Mouse (Mus musculus): Measurements from ENCODE around the gene Rab40c.

DNA sequence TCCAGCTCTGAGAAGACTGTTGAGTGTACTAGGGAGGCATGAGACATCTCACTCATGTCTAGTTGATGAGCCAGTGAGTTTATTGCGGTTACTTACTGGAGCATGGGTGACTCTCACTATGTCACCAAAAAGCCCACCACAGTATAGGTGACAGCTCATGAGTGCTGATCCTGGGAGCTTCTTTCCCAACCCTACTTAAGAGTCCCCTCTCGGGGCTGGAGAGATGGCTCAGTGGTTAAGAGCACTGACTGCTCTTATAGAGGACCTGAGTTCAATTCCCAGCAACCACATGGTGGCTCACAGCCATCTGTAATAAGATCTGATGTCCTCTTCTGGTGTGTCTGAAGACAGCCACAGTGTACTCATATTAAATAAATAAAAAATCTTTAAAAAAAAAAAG, 49.6 kb downstream of the Rab40c start:
- TF ChIP-seq CTCF (IDR thresholded peaks at IDR 0.05; ENCODE audit: extremely low read depth, insufficient read depth, low read length) (no peak), POLR2A (IDR thresholded peaks at IDR 0.05; ENCODE audit: extremely low read depth, insufficient read depth, low read length) (no peak)
